Mouse (Mus musculus) embryonic fibroblast, embryonic 13.5 days (primary cell): ENCODE measurements around the gene Cyp4f18.

Experiments
- CTCF ChIP-seq: IDR thresholded peaks from 2 replicates; pipeline ENCODE4 v1.5.1; 2011; ENCODE audit warnings: mild to moderate bottlenecking, control low read depth, low read length, moderate library complexity, borderline replicate concordance; ENCODE audit not compliant: insufficient read depth
- POLR2A ChIP-seq: IDR thresholded peaks from 2 replicates; pipeline ENCODE4 v1.6.1; 2011; ENCODE audit warnings: low read depth, mild to moderate bottlenecking, control low read depth, low read length, moderate library complexity

- TF ChIP-seq POLR2A (no peak), CTCF (no peak)
Measured at GRCm38 (mm10) chr8:72018141-72018540, 8.7 kb upstream of the Cyp4f18 start.
